Mouse (Mus musculus) forebrain, postnatal 0 days (tissue): ENCODE measurements at regions not wholly inside any gene's neighbourhood (a gene's known extent, or its start where the extent isn't known, plus 50 kb on each side); places are given as distances from the start of the nearest gene placed in this dataset.

Experiments
- ATAC-seq: fragments of 200-750 bp; cut with Nextera tagmentation; 2 replicates; pipeline ENCODE4 v1.8.0; 2017; ENCODE audit warnings: mild to moderate bottlenecking, moderate library complexity
- DNase-seq: peaks from one replicate; pipeline ENCODE4 v3.0.0-alpha.2; 2015
- H3K27ac ChIP-seq: fragments of 300-500 bp; sonication (generic); 2 replicates; pipeline ENCODE4 v1.5.1; 2014; ENCODE audit warnings: low read depth, mild to moderate bottlenecking, antibody characterized with exemption, low read length, moderate library complexity, mixed read lengths
- H3K27me3 ChIP-seq: fragments of 300-500 bp; sonication (generic); 2 replicates; pipeline ENCODE4 v1.6.1; 2014; ENCODE audit warnings: mild to moderate bottlenecking, low read length, mixed read lengths; ENCODE audit not compliant: insufficient read depth
- H3K36me3 ChIP-seq: fragments of 300-500 bp; sonication (generic); 2 replicates; pipeline ENCODE4 v1.6.1; 2014; ENCODE audit warnings: mild to moderate bottlenecking, moderate library complexity; ENCODE audit not compliant: insufficient read depth
- H3K4me1 ChIP-seq: fragments of 300-500 bp; sonication (generic); 2 replicates; pipeline ENCODE4 v1.6.1; 2014; ENCODE audit warnings: antibody characterized with exemption; ENCODE audit not compliant: insufficient read depth
- H3K4me2 ChIP-seq: fragments of 300-500 bp; sonication (generic); 2 replicates; pipeline ENCODE4 v1.6.1; 2014; ENCODE audit warnings: low read depth, mild to moderate bottlenecking, moderate library complexity
- H3K4me3 ChIP-seq: fragments of 300-500 bp; sonication (generic); 2 replicates; pipeline ENCODE4 v1.5.1; 2014; ENCODE audit warnings: low read depth, low read length, mixed read lengths
- H3K9ac ChIP-seq: fragments of 300-500 bp; sonication (generic); 2 replicates; pipeline ENCODE4 v1.6.1; 2014; ENCODE audit warnings: mild to moderate bottlenecking
- H3K9me3 ChIP-seq: fragments of 300-500 bp; sonication (generic); 2 replicates; pipeline ENCODE4 v1.6.1; 2016; ENCODE audit warnings: low read length
- CTCF ChIP-seq: sonication (generic); IDR thresholded peaks from 2 replicates; pipeline ENCODE4 v1.5.1; 2016; ENCODE audit warnings: antibody characterized with exemption, control low read depth, low read depth
- WGBS: fragments of 180-500 bp; shearing (Covaris S2); extraction: QIAGEN DNeasy Blood & Tissue Kit; methylation state at CpG from one replicate; pipeline ENCODE4 v1.1.7; 2014; 5-methylcytosine and 5-hydroxymethylcytosine counted together

DNA sequence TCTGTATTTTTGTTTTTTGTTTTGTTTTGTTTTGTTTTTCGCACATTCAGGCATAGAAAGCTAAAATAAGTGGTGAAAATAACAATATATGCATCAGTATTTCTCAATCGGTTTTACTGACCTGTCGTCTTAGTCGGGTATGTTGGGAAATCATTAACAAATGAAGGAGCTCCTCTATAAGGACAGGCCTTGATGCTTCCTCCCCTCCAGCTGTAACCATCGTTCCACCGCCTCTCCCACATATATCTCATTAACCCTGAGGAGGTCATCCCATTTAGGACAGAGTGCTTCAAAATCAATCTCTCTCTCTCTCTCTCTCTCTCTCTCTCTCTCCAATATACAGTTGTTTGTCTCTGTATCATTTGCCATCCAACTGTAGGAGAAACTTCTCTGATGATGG, 492.4 kb downstream of the Efnb2 start:
- no peak for DNase-seq
- H3K4me3 ChIP-seq, result no peak overlapping the region
- no peaks in the 10 kb centered on the region for H3K9me3 ChIP-seq
- no peak overlapping the region for H3K27ac ChIP-seq
- no peaks in the 10 kb centered on the region for H3K4me1 ChIP-seq
- WGBS, result 91% methylated on average over 6 of the region's 6 CpGs
- no peak overlapping the region for H3K4me2 ChIP-seq
- TF ChIP-seq CTCF, result no peak
- no peak overlapping the region for H3K9ac ChIP-seq
- no peaks in the 10 kb centered on the region for H3K36me3 ChIP-seq
- no peak for ATAC-seq
- no peaks in the 10 kb centered on the region for H3K27me3 ChIP-seq

DNA sequence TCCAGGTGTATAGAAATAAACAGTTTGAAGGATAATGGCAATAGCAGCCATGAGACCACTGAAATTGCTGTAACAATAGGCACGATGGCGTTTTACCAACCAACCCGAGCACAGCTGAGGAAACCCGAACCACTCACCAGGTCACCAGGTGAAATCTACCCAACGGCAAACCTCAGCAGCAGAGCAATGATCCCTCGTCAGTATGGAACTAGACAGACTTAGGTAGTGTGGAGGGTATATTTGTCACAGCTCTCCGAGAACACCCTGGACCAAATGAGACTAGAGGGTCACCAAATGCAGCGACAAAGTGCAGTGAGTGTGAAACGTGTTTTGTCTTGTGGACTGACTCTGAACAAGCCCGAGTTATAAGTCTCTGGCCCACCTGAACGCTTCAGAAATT, 492.8 kb downstream of the Efnb2 start:
- no peak for DNase-seq
- Histone ChIP-seq H3K4me3 (no peak overlapping the region), H3K4me1 (no peaks in the 10 kb centered on the region), H3K27me3 (no peaks in the 10 kb centered on the region), H3K9me3 (no peaks in the 10 kb centered on the region), H3K9ac (no peak overlapping the region), H3K36me3 (no peaks in the 10 kb centered on the region), H3K4me2 (no peak overlapping the region), H3K27ac (no peak overlapping the region)
- TF ChIP-seq CTCF, result no peak
- WGBS, result 92% methylated on average over 11 of the region's 11 CpGs
- no peak for ATAC-seq

DNA sequence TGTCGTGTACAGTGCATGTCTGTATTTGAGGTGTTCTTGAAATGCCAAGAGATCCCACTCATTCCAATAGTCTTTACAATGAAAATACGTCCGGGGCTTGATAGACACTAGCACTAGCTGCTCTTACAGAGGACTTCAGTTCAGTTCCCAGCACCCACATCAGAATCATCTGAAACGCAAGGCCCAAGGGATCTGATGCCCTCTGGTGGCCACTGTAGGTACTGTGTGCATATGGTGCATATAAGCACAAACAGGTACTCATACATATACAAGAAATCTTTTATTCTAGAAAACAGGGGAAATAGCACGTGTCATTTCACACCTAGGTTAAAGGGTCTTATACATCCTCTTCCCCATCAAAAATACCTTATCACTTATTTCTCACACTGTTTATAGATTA, 513.5 kb downstream of the Efnb2 start:
- ATAC-seq, result no peak
- Histone ChIP-seq H3K27ac (no peak overlapping the region), H3K27me3 (no peaks in the 10 kb centered on the region), H3K4me1 (no peaks in the 10 kb centered on the region), H3K9ac (no peak overlapping the region), H3K36me3 (no peaks in the 10 kb centered on the region), H3K9me3 (0 out of 2 replicates have a peak, but pooled peaks cover 3% of the 10 kb centered on the region), H3K4me3 (no peak overlapping the region), H3K4me2 (no peak overlapping the region)
- 96% methylated on average over 5 of the region's 5 CpGs for WGBS
- TF ChIP-seq CTCF, result peak; percentile 33; the same call in 1 of the 2 replicates
- DNase-seq, result no peak

GRCm38 (mm10) chr8:8142933-8143495, 518.0 kb downstream of the Efnb2 start:
- Histone ChIP-seq H3K27me3 (no peaks in the 10 kb centered on the region), H3K9ac (no peak overlapping the region), H3K4me2 (no peak overlapping the region), H3K36me3 (no peaks in the 10 kb centered on the region), H3K4me3 (no peak overlapping the region), H3K27ac (no peak overlapping the region), H3K9me3 (0 out of 2 replicates have a peak, but pooled peaks cover 3% of the 10 kb centered on the region), H3K4me1 (no peaks in the 10 kb centered on the region)
- DNase-seq, result no peak
- 58% methylated on average over 6 of the region's 6 CpGs for WGBS
- no peak for TF ChIP-seq CTCF
- ATAC-seq, result no peak

DNA sequence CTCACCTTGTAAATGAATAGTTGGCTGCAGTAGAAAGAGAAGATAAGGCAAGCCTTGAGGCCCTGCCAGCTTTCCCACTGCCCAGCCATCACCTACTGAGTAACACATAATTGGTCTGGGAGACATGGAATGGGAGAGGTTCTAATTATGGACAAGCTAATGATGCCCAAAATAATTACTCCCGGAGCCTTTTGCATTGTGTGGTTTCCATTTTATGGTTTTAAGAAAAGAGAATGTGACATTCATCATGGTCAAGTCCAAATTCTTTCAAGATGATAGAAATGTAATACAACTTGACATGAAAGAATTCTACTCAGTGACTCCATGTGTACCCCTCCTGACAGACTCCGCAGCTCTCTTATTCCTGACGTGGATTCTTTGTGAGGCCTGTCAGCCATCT, 518.6 kb downstream of the Efnb2 start:
- Histone ChIP-seq H3K4me3 (no peak overlapping the region), H3K36me3 (no peaks in the 10 kb centered on the region), H3K27me3 (no peaks in the 10 kb centered on the region), H3K4me1 (no peaks in the 10 kb centered on the region), H3K27ac (no peak overlapping the region), H3K9ac (no peak overlapping the region), H3K4me2 (no peak overlapping the region), H3K9me3 (0 out of 2 replicates have a peak, but pooled peaks cover 2% of the 10 kb centered on the region)
- WGBS, result 49% methylated on average over 3 of the region's 3 CpGs
- no peak for TF ChIP-seq CTCF
- DNase-seq, result no peak
- no peak for ATAC-seq

DNA sequence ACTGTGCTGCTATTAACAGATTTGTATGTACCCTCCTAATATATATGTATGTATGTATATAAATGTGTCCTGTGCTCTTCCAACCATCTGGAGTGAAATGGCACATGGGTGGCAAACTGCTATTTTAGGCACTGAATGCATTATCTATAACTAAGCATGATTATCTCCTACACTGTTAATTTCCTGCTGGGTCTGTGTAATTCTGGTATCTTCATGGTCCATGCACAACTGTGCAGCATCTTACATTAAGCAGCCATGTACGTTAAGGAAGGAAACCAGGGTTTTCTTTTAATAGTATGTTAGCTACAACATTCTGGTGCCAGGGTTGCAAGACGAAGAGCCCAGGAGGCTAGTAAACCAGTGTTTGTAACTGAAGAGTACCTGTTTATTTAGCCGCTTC, 521.3 kb downstream of the Efnb2 start:
- Histone ChIP-seq H3K4me3 (no peak overlapping the region), H3K36me3 (no peaks in the 10 kb centered on the region), H3K27ac (no peak overlapping the region), H3K9ac (no peak overlapping the region), H3K9me3 (no peaks in the 10 kb centered on the region), H3K4me1 (no peaks in the 10 kb centered on the region), H3K27me3 (no peaks in the 10 kb centered on the region), H3K4me2 (no peak overlapping the region)
- no peak for ATAC-seq
- no peak for TF ChIP-seq CTCF
- WGBS, result 64% methylated on average over 3 of the region's 3 CpGs
- DNase-seq, result no peak

GRCm38 (mm10) chr8:8133001-8133785, 527.8 kb downstream of the Efnb2 start:
- no peaks in the 10 kb centered on the region for H3K4me1 ChIP-seq
- H3K27ac ChIP-seq, result no peak overlapping the region
- H3K9ac ChIP-seq, result no peak overlapping the region
- TF ChIP-seq CTCF, result no peak
- no peak overlapping the region for H3K4me2 ChIP-seq
- WGBS, result 17% methylated on average over 10 of the region's 10 CpGs
- DNase-seq (no peak), ATAC-seq (no peak)
- no peak overlapping the region for H3K4me3 ChIP-seq
- no peaks in the 10 kb centered on the region for H3K27me3 ChIP-seq
- no peaks in the 10 kb centered on the region for H3K36me3 ChIP-seq
- no peaks in the 10 kb centered on the region for H3K9me3 ChIP-seq
